Mouse (Mus musculus) T-cell, adult 2 months (primary cell): Measurements from ENCODE around the gene Krt7.
A peak's percentile ranks its signal among the peaks of the same experiment; 100 is the strongest.

ENCODE experiments used
- DNase-seq: peaks from one replicate; pipeline ENCODE4 v3.0.0; 2022; ENCODE audit warnings: low spot score

The Krt7 gene

DNA sequence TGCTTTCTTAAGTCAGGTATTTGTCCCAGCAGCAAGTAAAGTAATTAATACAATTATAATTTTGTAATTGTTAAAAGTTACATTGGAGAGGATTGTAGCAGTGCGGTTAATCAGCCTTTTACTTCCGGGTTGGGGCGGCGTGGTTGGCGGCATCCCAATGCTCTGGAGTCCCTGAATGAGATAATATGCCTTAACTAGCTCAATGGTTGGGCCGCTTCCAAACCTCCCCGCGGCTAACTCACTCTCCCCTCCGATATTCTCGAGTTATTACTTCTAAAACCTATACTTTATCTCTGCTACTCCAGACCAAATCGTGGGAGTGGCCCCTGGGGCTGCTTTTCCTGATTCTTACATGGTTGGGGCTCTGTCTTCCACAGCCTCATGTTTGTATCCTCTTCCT is 35.7 kb downstream of the Krt7 start:
- DNase-seq = no peak

DNA sequence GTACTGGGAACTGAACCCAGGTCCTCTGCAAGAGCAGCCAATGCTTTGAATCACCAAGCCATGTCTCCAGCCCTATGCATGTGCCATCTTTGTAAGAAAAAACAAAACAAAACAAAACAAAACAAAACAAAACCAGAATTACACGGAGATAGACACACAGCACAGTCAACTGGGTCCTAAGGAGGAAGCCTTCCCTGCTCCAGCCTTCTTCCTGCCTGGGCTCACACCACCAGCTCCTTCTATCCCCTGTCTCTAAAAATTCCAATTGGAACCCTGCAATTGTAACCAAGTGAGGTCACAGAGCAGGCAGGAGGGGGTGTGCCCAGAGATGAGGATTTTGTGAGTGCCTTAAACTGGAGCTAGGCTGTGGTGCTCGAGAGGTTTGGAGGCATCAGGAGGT is 36.6 kb downstream of the Krt7 start, which contains the start of gene Krt88:
Gene Krt88 (plus strand): TSS at position 301 of the 400 bp plus-strand sequence.
- no peak for DNase-seq

DNA sequence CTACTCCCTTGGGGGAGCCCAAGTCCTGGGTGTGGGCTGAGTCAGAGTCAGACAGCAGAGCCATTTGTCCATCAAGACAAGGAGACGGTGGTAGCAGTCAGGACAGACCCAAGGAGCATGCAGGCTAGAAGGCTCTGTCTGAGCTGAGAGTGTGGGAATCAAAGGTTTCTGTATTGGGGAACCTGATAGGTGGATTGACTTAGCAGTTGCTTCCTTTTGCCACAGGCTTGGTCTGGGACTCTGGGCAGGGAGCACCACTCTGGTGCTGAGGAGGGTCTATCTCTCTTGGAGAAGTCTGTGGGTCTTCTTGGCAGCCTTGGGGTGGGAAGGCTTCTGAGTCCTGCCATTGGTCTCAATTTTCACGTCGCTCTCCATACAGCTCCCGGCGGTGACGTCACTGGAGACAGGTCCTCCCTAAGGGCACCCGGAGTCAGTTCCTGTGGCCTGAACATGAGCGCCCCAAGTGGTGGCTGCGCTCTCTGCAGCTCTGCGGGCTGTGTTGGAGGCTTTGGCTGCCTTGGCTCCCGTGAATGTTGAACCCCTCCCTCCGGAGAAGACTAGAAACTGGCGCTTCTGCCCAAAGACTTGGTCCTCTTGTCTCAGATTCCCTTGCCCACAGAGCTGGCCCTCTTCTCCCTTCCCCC is 42.4 kb downstream of the Krt7 start:
- peak; percentile 15 for DNase-seq

DNA sequence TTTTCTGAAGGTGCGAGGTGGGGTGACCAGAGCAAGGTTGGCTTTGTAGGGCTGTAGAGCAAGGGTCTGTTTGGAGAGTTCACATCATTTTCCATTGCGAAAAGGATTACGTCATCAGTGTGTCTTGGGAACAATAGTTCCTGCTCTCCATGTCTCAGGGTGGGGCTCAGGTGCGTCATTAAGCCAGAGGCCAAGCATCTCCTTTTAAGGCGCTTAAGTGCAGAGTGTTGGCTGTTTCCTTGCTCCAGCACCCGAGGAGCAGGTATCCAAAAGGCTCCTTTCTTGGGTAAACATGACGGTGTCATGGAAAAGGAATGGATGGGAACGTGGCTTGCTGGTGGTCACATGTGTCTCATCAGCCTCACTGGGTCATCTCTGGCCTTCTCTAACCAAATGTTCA is 43.9 kb downstream of the Krt7 start:
- no peak for DNase-seq

DNA sequence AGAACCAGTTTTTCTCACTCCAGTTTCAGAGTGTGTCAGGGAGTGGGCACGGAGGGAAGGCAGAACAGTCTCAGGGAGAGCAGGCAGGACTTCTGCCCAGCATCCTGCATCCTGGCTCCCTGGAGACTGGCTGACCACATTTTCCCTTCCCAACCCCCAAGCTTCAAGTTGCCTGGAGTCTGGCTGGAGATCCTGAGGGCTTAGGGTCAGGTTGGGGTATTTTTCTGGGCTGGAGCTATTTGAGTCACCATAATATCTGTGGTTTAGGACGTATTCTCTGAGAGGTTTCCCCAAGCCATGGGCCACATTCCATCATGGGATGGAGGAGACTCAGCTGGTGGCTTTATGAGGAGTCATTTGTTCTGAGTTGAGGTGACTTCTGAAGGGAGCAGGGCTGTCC is 44.4 kb downstream of the Krt7 start:
- no peak for DNase-seq

DNA sequence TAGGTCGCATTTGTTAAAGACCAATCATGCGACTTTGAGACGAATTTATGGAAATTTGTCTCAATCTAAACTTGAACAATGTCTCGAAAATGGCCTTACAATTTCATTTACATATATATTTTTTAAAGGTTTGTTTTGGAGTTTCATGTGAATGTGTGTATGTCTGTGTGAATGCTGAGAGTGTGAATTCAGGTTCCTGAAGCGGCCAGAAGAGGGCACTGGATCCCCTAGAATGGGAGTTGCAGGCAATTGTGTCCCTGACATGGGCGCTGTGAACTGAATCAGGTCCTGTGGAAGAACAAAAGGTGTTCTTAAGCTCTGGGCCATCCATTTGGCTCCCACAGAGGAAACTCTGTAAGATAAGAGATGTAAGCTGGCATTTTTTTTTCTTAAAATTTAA is 45.0 kb downstream of the Krt7 start:
- DNase-seq = no peak

DNA sequence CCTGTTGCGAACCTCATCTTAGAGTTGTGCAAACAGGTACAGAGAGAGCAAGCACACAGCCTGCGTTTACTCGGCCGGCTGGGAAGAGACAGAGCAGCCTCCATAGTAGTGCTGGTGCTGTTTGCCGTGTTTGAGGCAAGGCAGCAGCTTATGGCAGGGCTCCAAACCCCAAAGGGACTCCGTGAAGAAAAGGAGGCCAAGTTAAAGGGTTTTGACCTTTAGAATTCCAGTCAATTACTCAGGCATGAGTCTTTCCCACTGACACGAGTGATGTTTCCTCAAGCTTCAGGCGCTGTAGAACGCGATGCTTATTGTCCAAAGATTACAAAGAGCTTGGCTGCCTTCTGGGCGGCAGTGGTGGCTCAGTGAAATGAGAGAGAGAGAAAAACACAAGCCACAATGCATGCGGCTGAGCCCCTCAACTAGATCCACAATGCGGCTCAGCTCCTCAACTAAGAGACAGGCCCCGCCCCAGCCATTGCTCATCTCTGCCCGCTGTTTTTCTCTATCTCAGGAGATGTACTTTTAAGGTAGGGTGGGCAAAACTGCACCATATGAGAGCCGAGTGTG is 47.6 kb downstream of the Krt7 start:
- DNase-seq = no peak

DNA sequence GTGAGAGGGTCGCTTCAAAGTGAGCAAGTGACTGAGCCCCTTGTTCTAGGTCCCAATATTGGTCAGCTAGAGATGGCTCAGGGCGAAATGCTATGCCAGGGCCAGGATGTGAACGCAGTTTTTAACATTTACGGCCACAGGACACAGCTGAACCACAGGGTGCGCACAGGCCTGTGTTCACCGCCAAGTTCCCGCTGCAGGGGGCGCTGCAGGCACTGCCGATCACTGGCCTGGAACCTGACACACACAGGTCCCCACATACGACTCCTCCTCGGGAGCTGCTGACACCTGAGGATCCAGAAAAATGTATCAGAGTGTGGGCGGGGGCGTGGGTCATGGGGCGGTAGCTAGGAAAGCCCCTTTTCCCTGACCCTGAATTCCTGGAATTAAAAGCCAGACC is 48.4 kb downstream of the Krt7 start:
- no peak for DNase-seq

DNA sequence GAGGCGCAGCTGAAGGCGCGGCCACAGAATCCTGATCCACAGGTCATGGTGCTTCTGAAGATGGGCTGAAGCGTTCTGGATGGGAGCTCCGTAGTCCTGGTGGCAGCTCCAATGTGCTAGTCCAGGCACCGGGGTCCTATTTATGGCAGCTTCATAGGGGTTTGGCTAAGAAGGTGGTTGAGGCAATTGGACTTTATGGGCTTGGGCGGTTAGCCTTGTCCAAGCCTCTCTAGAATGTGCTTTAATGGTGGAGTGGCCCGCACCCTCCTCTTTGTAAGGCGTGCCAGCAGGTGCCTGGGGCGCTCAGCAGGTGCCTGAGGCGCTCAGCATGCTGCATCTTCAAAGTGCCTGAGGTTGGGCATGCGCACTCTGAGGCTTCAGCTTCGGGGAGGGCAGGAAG is 52.8 kb downstream of the Krt7 start, which contains the start of gene Krt81:
Gene Krt81 (minus strand): TSS at position 101 of the 400 bp plus-strand sequence.
- no peak for DNase-seq

DNA sequence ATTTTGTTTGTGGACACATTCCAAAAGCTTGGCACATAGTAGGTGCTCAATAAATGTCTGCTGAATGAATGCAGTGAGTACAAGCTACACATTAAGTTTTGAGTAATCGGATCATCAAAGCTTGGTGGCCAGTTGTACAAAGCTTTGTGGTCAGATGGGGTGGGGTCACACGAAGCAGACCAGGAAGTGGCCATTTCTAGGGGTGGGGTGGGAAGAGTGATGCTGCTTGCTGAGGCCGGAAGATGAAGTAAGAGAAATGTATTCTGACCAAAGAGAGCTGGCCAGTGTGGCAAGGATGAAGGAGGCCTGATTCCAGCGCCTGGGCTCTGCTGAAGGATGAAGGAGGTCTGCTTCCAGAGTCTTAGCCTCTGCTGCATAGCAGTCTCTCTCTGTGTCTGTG is 58.2 kb downstream of the Krt7 start:
- no peak for DNase-seq

DNA sequence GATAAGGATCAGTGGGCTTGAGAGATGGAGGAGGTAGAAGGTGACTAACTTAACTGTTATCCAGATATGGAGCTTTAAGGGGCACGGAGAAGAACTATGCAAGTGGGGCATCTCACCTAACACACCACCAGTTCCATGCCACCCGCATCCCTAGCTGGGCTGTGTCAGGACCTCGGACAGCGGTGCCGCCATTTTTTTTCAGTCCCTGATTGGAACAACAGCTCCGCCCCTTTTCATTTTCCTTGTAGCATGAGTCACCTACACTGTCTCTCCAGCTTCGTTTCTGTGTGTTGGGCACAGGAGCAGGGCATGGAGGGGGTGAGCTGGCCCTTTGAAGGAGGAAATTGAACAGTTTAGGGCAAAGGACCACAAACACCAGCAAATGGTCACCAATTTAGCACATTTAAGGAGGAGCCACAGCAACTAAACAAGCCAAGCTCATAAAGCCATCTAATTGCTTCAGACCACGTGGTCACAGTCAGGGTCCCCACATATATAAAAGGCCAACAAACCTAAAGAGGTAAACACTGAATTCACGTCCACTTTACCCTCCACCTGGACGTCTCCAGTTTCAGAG is 62.2 kb downstream of the Krt7 start, which contains the start of gene Krt86:
Gene Krt86 (plus strand): TSS at position 527 of the 577 bp plus-strand sequence.
- no peak for DNase-seq

DNA sequence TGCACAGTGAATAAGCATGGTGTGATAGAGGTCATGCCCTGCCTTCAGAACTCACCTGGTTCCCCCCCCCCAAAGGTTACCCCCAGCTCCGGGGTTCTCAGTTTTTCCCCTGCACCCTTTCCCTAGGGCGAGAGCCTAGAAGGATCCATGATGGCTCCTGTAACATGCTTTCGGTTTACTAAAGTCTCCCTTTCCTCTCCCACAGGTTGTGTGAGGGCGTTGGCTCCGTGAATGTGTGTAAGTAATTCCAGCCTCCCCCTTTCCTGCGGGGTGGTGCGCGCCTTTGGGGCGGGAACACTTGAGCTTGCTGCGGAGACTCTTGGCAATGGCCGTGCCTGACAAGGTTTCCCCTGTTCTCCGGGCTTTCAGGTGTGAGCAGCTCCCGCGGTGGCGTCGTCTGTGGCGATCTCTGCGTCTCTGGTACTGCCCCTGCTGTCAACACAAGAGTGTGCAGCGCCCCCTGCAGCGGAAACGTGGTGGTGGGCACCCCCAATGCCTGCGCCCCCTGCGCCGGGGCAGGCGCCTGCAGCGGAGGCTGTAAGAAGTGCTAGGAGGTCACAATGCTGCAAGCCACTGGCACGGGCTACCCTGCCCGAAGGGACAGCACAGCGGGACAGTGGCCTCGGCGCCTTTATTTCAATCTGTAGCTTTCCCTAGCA is 68.3 kb downstream of the Krt7 start:
- peak; percentile 56 for DNase-seq

DNA sequence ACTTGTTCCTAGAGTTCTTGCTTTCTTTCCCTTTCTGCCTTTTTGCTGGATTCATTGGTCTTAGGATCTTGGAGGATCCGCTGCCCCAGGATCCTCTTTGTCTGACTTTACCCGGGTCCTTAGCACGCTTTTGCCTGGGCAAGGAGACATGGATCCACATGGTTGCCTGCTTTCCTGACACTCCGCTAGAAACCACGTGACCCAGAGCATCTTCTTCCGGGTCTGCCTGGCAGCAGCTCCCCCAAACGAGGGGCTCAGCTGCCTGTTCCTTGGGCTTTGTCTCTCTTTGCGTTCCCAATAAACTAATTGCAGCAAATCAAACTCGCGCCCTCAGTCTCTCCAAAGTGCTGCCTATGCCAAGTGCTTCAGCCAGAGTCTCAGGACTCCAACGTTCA is 68.8 kb downstream of the Krt7 start:
- no peak for DNase-seq
